Mouse (Mus musculus) embryonic facial prominence, embryonic 14.5 days (tissue): ENCODE measurements at regions not wholly inside any gene's neighbourhood (a gene's known extent, or its start where the extent isn't known, plus 50 kb on each side); places are given as distances from the start of the nearest gene placed in this dataset.

Source experiments
- ATAC-seq: fragments of 200-750 bp; cut with Nextera tagmentation; 2 replicates; pipeline ENCODE4 v1.8.0; 2017; ENCODE audit warnings: low read depth, moderate number of reproducible peaks, moderate TSS enrichment
- DNase-seq: peaks from one replicate; pipeline ENCODE4 v3.0.0-alpha.2; 2015; ENCODE audit warnings: low spot score
- H3K27ac ChIP-seq: fragments of 300-500 bp; sonication (generic); replicated peaks from 2 replicates; pipeline ENCODE4 v1.5.1; 2014; ENCODE audit warnings: low read depth, mild to moderate bottlenecking, low read length, moderate library complexity
- H3K27me3 ChIP-seq: fragments of 300-500 bp; sonication (generic); replicated peaks from 2 replicates; pipeline ENCODE4 v1.6.1; 2014; ENCODE audit warnings: low read length; ENCODE audit not compliant: control insufficient read depth, insufficient read depth
- H3K36me3 ChIP-seq: fragments of 300-500 bp; sonication (generic); 2 replicates; pipeline ENCODE4 v1.6.1; 2014; ENCODE audit warnings: low read length, mixed read lengths; ENCODE audit not compliant: control insufficient read depth, insufficient read depth
- H3K4me1 ChIP-seq: fragments of 300-500 bp; sonication (generic); 2 replicates; pipeline ENCODE4 v1.6.1; 2014; ENCODE audit warnings: antibody characterized with exemption, low read length; ENCODE audit not compliant: control insufficient read depth, insufficient read depth
- H3K4me2 ChIP-seq: fragments of 300-500 bp; sonication (generic); 2 replicates; pipeline ENCODE4 v1.6.1; 2014; ENCODE audit warnings: low read depth, mild to moderate bottlenecking, low read length, moderate library complexity, mixed read lengths
- H3K4me3 ChIP-seq: fragments of 300-500 bp; sonication (generic); 2 replicates; pipeline ENCODE4 v1.5.1; 2014; ENCODE audit warnings: low read depth, mild to moderate bottlenecking, low read length
- H3K9ac ChIP-seq: fragments of 300-500 bp; sonication (generic); 2 replicates; pipeline ENCODE4 v1.6.1; 2014; ENCODE audit warnings: low read depth, mild to moderate bottlenecking, low read length, moderate library complexity, mixed read lengths
- H3K9me3 ChIP-seq: fragments of 300-500 bp; sonication (generic); 2 replicates; pipeline ENCODE4 v1.6.1; 2016; ENCODE audit warnings: low read length; ENCODE audit not compliant: control insufficient read depth
- WGBS: fragments of 180-500 bp; shearing (Covaris S2); extraction: QIAGEN DNeasy Blood & Tissue Kit; methylation state at CpG from one replicate; pipeline ENCODE4 v1.1.7; 2014; 5-methylcytosine and 5-hydroxymethylcytosine counted together

- 59% methylated on average over 6 of the region's 6 CpGs for WGBS
- DNase-seq (peak; percentile 11), ATAC-seq (no peak)
- Histone ChIP-seq H3K9ac (no peak overlapping the region), H3K9me3 (no peaks in the 10 kb centered on the region), H3K36me3 (no peaks in the 10 kb centered on the region), H3K4me1 (no peaks in the 10 kb centered on the region), H3K27me3 (no peaks in the 10 kb centered on the region), H3K4me2 (no peak overlapping the region), H3K4me3 (no peak overlapping the region), H3K27ac (no peak overlapping the region)
Measured at GRCm38 (mm10) chr12:77739047-77739760, 454.8 kb upstream of the Gm6657 start.

DNA sequence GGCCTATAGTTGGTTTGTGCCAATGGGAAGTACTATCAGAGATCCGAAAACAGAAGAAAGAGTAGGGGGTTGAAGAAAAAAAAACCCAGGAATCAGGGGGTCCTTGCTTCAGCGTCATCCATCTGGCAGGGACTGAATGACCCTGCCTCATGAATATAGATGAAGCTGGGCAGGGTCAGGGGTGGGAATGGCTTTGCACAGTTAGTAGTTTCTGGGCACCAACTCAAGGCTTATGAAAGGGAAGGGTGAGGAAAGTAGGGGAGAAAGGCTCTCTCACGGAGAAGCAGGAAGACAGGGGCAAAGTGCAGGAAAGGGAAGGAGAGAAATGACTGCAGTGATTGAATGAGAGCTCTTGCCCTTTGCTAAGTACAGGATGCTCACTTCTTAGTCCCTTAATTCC lies 451.3 kb upstream of the Gm6657 start:
- Histone ChIP-seq H3K9me3 (no peaks in the 10 kb centered on the region), H3K27me3 (no peaks in the 10 kb centered on the region), H3K4me1 (no peaks in the 10 kb centered on the region), H3K4me2 (no peak overlapping the region), H3K36me3 (no peaks in the 10 kb centered on the region), H3K9ac (no peak overlapping the region), H3K27ac (no peak overlapping the region), H3K4me3 (no peak overlapping the region)
- DNase-seq: no peak
- ATAC-seq: no peak
- 52% methylated on average over 3 of the region's 3 CpGs for WGBS

DNA sequence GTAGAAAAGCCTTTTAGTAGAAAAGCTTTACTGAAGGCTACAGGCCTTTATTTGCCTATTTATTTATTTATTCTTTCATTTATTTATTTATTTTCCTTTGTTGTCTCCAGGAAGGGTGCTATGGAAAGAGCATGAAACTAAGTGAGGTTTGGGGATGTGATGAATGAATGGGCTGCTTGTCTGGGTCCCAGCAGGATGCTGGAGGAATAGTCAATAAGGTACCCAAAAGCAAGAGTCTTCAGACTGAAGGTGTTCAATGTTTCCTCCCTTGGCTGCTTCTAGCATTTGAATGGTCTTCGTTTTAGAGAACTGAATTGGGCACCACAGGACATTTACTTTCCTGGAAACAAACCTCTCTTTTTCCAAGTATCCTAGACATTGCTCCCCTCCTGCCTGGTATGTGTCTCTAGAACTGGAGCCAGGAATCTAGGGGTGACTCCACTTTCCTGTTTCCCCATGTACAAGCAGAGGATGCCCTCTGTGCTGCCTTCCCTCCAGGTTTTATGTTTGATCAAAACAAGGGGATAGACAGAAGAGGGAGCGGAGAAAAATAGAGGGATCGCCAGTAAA lies 444.5 kb upstream of the Gm6657 start:
- no peak for ATAC-seq

DNA sequence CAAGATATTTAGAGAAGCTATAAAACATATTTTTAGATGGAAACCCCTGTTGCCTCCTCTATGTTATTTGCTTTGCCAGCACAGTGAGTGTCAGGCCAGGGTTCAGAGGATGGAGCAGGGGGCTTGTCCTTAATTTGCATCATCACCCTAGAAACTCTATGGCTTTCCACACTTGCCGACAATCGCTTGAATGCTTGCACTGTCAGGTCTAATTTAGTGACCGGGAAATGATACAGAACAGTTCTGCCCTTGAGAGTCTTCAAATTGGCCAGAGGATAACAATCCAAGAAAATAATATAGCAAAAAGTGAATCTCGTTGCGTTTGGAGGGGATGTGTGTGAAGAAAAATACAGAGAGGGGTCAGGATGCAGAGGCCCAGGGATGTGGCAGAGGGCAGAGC lies 441.9 kb upstream of the Gm6657 start:
- Histone ChIP-seq H3K36me3 (no peaks in the 10 kb centered on the region), H3K4me1 (no peaks in the 10 kb centered on the region), H3K4me2 (no peak overlapping the region), H3K27ac (no peak overlapping the region), H3K27me3 (no peaks in the 10 kb centered on the region), H3K4me3 (no peak overlapping the region), H3K9me3 (no peaks in the 10 kb centered on the region), H3K9ac (no peak overlapping the region)
- DNase-seq (no peak), ATAC-seq (no peak)
- WGBS: 74% methylated on average over 5 of the region's 5 CpGs

More for the DNA sequence above, 444.5 kb upstream of the Gm6657 start:
- no peaks in the 10 kb centered on the region for H3K36me3 ChIP-seq
- no peaks in the 10 kb centered on the region for H3K9me3 ChIP-seq
- no peak overlapping the region for H3K9ac ChIP-seq
- no peaks in the 10 kb centered on the region for H3K27me3 ChIP-seq
- 76% methylated on average over 3 of the region's 3 CpGs for WGBS
- no peak overlapping the region for H3K4me2 ChIP-seq
- H3K4me1 ChIP-seq: no peaks in the 10 kb centered on the region
- H3K4me3 ChIP-seq: no peak overlapping the region
- no peak for DNase-seq
- no peak overlapping the region for H3K27ac ChIP-seq

DNA sequence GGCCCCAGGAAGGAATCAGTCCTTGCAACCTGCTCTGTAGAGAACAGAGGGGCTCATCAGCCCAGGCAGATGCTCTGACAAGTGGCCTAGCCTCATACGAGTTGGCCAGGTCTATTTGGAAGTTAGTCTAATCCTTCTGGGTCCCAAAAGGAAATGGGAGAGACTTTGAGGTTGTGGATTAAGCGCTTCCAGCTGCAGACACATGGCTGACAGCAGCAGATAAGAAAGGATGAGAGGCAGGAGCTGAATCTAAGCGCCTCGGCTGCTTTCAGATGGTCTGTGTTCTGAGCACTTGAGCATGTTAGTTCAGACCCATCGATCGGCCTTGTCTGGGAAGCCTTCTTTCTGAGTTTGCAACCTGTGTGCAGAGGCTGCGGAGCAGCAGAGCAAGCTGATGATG lies 438.0 kb upstream of the Gm6657 start:
- Histone ChIP-seq H3K4me2 (no peak overlapping the region), H3K27me3 (no peaks in the 10 kb centered on the region), H3K27ac (no peak overlapping the region), H3K4me1 (no peaks in the 10 kb centered on the region), H3K36me3 (no peaks in the 10 kb centered on the region), H3K9ac (no peak overlapping the region), H3K9me3 (no peaks in the 10 kb centered on the region), H3K4me3 (no peak overlapping the region)
- no peak for ATAC-seq
- WGBS: 57% methylated on average over 7 of the region's 7 CpGs
- DNase-seq: peak; percentile 4

DNA sequence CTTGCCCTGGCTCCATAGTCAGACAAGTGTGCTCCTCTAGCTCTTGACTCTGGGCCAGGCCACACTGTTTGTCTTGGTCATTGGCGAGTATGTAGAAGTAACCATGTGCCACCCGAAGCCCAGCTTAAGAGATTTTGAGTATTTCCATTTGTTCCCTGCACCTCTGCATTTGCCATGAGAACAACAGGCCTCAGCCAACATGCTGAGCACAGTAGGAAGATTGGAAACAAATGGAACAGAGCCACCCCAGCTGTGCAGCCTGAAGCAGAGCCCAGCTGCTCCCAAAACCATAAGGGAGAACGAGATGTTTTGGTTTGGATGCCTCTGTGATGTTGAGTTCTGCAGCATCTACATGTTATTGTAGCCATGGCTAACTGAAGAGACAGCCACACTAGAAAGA lies 433.1 kb upstream of the Gm6657 start:
- 58% methylated on average over 3 of the region's 3 CpGs for WGBS

GRCm38 (mm10) chr12:77776011-77776546 lies 418.0 kb upstream of the Gm6657 start:
- no peak overlapping the region for H3K4me3 ChIP-seq
- no peaks in the 10 kb centered on the region for H3K36me3 ChIP-seq
- WGBS: 90% methylated on average over 6 of the region's 6 CpGs
- no peak overlapping the region for H3K27ac ChIP-seq
- no peak for DNase-seq
- no peaks in the 10 kb centered on the region for H3K9me3 ChIP-seq
- no peak overlapping the region for H3K4me2 ChIP-seq
- H3K4me1 ChIP-seq: 0 out of 2 replicates have a peak, but pooled peaks cover 3% of the 10 kb centered on the region
- no peak overlapping the region for H3K9ac ChIP-seq
- no peaks in the 10 kb centered on the region for H3K27me3 ChIP-seq
- ATAC-seq: no peak

More for the DNA sequence above, 433.1 kb upstream of the Gm6657 start:
- DNase-seq (peak; percentile 20), ATAC-seq (no peak)
- Histone ChIP-seq H3K27ac (no peak overlapping the region), H3K36me3 (no peaks in the 10 kb centered on the region), H3K27me3 (no peaks in the 10 kb centered on the region), H3K4me1 (no peaks in the 10 kb centered on the region), H3K9ac (no peak overlapping the region), H3K9me3 (no peaks in the 10 kb centered on the region), H3K4me3 (no peak overlapping the region), H3K4me2 (no peak overlapping the region)

- no peak overlapping the region for H3K9ac ChIP-seq
- ATAC-seq (no peak), DNase-seq (no peak)
- H3K27me3 ChIP-seq: no peaks in the 10 kb centered on the region
- H3K4me3 ChIP-seq: no peak overlapping the region
- H3K27ac ChIP-seq: no peak overlapping the region
- H3K36me3 ChIP-seq: no peaks in the 10 kb centered on the region
- 0 out of 2 replicates have a peak, but pooled peaks cover 5% of the 10 kb centered on the region for H3K4me1 ChIP-seq
- no peak overlapping the region for H3K4me2 ChIP-seq
- 88% methylated on average over 8 of the region's 8 CpGs for WGBS
- H3K9me3 ChIP-seq: no peaks in the 10 kb centered on the region
Measured at GRCm38 (mm10) chr12:77776755-77777154, 417.3 kb upstream of the Gm6657 start.
